Mouse (Mus musculus) heart, embryonic 14.5 days (tissue): ENCODE data around the gene Mki67. TPM values are rescaled to one million over a fixed set of nuclear protein-coding genes. Genes with fewer than 3 reads are reported as not detected.
"Not testable (repeated sequence)": the region's sequence is repeated elsewhere in the genome, so short reads cannot be mapped to it uniquely, and the experiment has no call there.

Source experiments
- ATAC-seq: fragments of 200-750 bp; cut with Nextera tagmentation; 2 replicates; pipeline ENCODE4 v1.8.0; 2017; ENCODE audit warnings: low read depth, moderate TSS enrichment; ENCODE audit not compliant: insufficient number of reproducible peaks, insufficient read depth, low FRiP score
- H3K27ac ChIP-seq, 2 experiments: fragments of 200-500 bp in 1 of 2; fragments of 300-500 bp in 1 of 2; sonication (generic) in 1 of 2; replicated peaks in 1 of 2; 2 replicates each; pipeline ENCODE4 v1.5.1; 2012 to 2014; ENCODE audit warnings: low read depth in 2 of 2, low read length in 2 of 2, control low read depth in 1 of 2, mild to moderate bottlenecking in 1 of 2, mixed read lengths in 1 of 2; ENCODE audit not compliant: control insufficient read depth in 1 of 2, insufficient read depth in 1 of 2
- H3K27me3 ChIP-seq: fragments of 300-500 bp; sonication (generic); 2 replicates; pipeline ENCODE4 v1.6.1; 2014; ENCODE audit warnings: mild to moderate bottlenecking, low read length, control low read depth; ENCODE audit not compliant: control insufficient read depth, insufficient read depth
- H3K36me3 ChIP-seq: fragments of 300-500 bp; sonication (generic); 2 replicates; pipeline ENCODE4 v1.6.1; 2014; ENCODE audit warnings: mild to moderate bottlenecking, control low read depth, low read length, mixed read lengths; ENCODE audit not compliant: control insufficient read depth, insufficient read depth
- H3K4me1 ChIP-seq, 2 experiments: fragments of 200-500 bp in 1 of 2; fragments of 300-500 bp in 1 of 2; sonication (generic) in 1 of 2; 2 replicates each; pipeline ENCODE4 v1.6.1; 2012 to 2014; ENCODE audit warnings: low read length in 2 of 2, control low read depth in 1 of 2, mixed read lengths in 1 of 2; ENCODE audit not compliant: control insufficient read depth in 2 of 2, insufficient read depth in 2 of 2
- H3K4me2 ChIP-seq: fragments of 300-500 bp; sonication (generic); 2 replicates; pipeline ENCODE4 v1.6.1; 2014; ENCODE audit warnings: mild to moderate bottlenecking, low read length
- H3K4me3 ChIP-seq, 2 experiments: fragments of 200-500 bp in 1 of 2; fragments of 300-500 bp in 1 of 2; sonication (generic) in 1 of 2; 2 replicates each; pipeline ENCODE4 v1.5.1; 2012 to 2014; ENCODE audit warnings: low read length in 2 of 2, mild to moderate bottlenecking in 2 of 2, control low read depth in 1 of 2, low read depth in 1 of 2, moderate library complexity in 1 of 2; ENCODE audit not compliant: control insufficient read depth in 1 of 2, insufficient read depth in 1 of 2
- H3K9ac ChIP-seq: fragments of 300-500 bp; sonication (generic); 2 replicates; pipeline ENCODE4 v1.6.1; 2014; ENCODE audit warnings: mild to moderate bottlenecking, low read length
- H3K9me3 ChIP-seq: fragments of 300-500 bp; sonication (generic); 2 replicates; pipeline ENCODE4 v1.6.1; 2016; ENCODE audit warnings: low read length, control low read depth; ENCODE audit not compliant: control insufficient read depth
- WGBS: fragments of 180-500 bp; shearing (Covaris S2); extraction: QIAGEN DNeasy Blood & Tissue Kit; methylation state at CpG from one replicate; pipeline ENCODE4 v1.1.7; 2014; 5-methylcytosine and 5-hydroxymethylcytosine counted together
- polyA plus RNA-seq: library from polyadenylated mRNA; unstranded; fragments of >200 nt; fragmentation: Nextera tagmentation; extraction: Ambion mirVana; gene quantifications from 2 replicates; pipeline ENCODE4 v1.2.1, GENCODE M21; 2014

Mki67 gene
- polyA plus RNA-seq, 1 experiment from 2014 or later, result 32.0 TPM

- not testable (repeated sequence) for H3K9me3 ChIP-seq, H3K4me3 ChIP-seq, ATAC-seq, H3K9ac ChIP-seq, H3K27me3 ChIP-seq, H3K4me2 ChIP-seq
- H3K36me3 ChIP-seq, result peaks cover 99% of the 10 kb centered on the region
- peaks cover 3 to 15% of the 10 kb centered on the region in 2 experiments for H3K4me1 ChIP-seq
- 48% methylated on average over 6 of the region's 6 CpGs for WGBS
- H3K27ac ChIP-seq, result 0 out of 4 replicates have a peak overlapping the region, but pooled peaks of 1 of the 2 experiments have one; percentile 14
Measured at GRCm38 (mm10) chr7:135699351-135699750, 16.8 kb downstream of the Mki67 start.

GRCm38 (mm10) chr7:135698362-135698761 lies 17.8 kb downstream of the Mki67 start:
- Histone ChIP-seq H3K4me1 (peaks cover 3 to 15% of the 10 kb centered on the region in 2 experiments), H3K36me3 (peaks cover 99% of the 10 kb centered on the region), H3K4me3 (no peak overlapping the region), H3K27ac (no peak overlapping the region), H3K27me3 (no peaks in the 10 kb centered on the region), H3K9ac (no peak overlapping the region), H3K4me2 (no peak overlapping the region), H3K9me3 (no peaks in the 10 kb centered on the region)
- 92% methylated on average over 2 of the region's 2 CpGs for WGBS
- no peak for ATAC-seq

GRCm38 (mm10) chr7:135697021-135697740 lies 19.0 kb downstream of the Mki67 start:
- 75% methylated on average over 5 of the region's 5 CpGs for WGBS
- not testable (repeated sequence) for H3K27ac ChIP-seq

GRCm38 (mm10) chr7:135696127-135696526 lies 20.0 kb downstream of the Mki67 start:
- H3K36me3 ChIP-seq, result peaks cover 99% of the 10 kb centered on the region
- no peak overlapping the region for H3K27ac ChIP-seq
- no peaks in the 10 kb centered on the region for H3K27me3 ChIP-seq
- no peak overlapping the region for H3K9ac ChIP-seq
- no peaks in the 10 kb centered on the region for H3K9me3 ChIP-seq
- ATAC-seq, result no peak
- H3K4me2 ChIP-seq, result no peak overlapping the region
- 79% methylated on average over 4 of the region's 4 CpGs for WGBS
- no peak overlapping the region for H3K4me3 ChIP-seq
- peaks cover 3 to 15% of the 10 kb centered on the region in 2 experiments for H3K4me1 ChIP-seq

More at GRCm38 (mm10) chr7:135697021-135697740, 19.0 kb downstream of the Mki67 start:
- peaks cover 99% of the 10 kb centered on the region for H3K36me3 ChIP-seq
- not testable (repeated sequence) for H3K4me2 ChIP-seq, H3K9ac ChIP-seq, H3K9me3 ChIP-seq, H3K27me3 ChIP-seq, H3K4me3 ChIP-seq, ATAC-seq
- H3K4me1 ChIP-seq, result peaks cover 3 to 15% of the 10 kb centered on the region in 2 experiments

- Histone ChIP-seq H3K27ac (no peak overlapping the region), H3K4me1 (peaks cover 3 to 11% of the 10 kb centered on the region in 2 experiments), H3K9ac (no peak overlapping the region), H3K27me3 (no peaks in the 10 kb centered on the region), H3K4me2 (no peak overlapping the region), H3K4me3 (no peak overlapping the region), H3K36me3 (peaks cover 99% of the 10 kb centered on the region), H3K9me3 (no peaks in the 10 kb centered on the region)
- 95% methylated on average over 5 of the region's 5 CpGs for WGBS
- no peak for ATAC-seq
Measured at GRCm38 (mm10) chr7:135694796-135695195, 21.4 kb downstream of the Mki67 start.

- 94% methylated on average over 4 of the region's 4 CpGs for WGBS
- Histone ChIP-seq H3K4me1 (peaks cover 0 to 8% of the 10 kb centered on the region in 2 experiments; a peak in 2 of 4 replicates), H3K27ac (no peak overlapping the region), H3K36me3 (peaks cover 99% of the 10 kb centered on the region), H3K4me2 (no peak overlapping the region), H3K27me3 (no peaks in the 10 kb centered on the region), H3K9ac (no peak overlapping the region), H3K9me3 (no peaks in the 10 kb centered on the region), H3K4me3 (no peak overlapping the region)
- no peak for ATAC-seq
Measured at GRCm38 (mm10) chr7:135694130-135694529, 22.0 kb downstream of the Mki67 start.

GRCm38 (mm10) chr7:135691941-135692340 lies 24.2 kb downstream of the Mki67 start:
- Histone ChIP-seq H3K9ac (no peak overlapping the region), H3K4me1 (no peaks in the 10 kb centered on the region), H3K27ac (no peak overlapping the region), H3K9me3 (no peaks in the 10 kb centered on the region), H3K4me3 (no peak overlapping the region), H3K36me3 (peaks cover 97% of the 10 kb centered on the region), H3K4me2 (no peak overlapping the region), H3K27me3 (no peaks in the 10 kb centered on the region)
- ATAC-seq, result no peak
- 87% methylated on average over 5 of the region's 5 CpGs for WGBS

- no peak overlapping the region for H3K27ac ChIP-seq
- peaks cover 95% of the 10 kb centered on the region for H3K36me3 ChIP-seq
- WGBS, result 94% methylated on average over 7 of the region's 7 CpGs
- no peak overlapping the region for H3K4me3 ChIP-seq
- H3K9ac ChIP-seq, result no peak overlapping the region
- ATAC-seq, result no peak
- H3K27me3 ChIP-seq, result no peaks in the 10 kb centered on the region
- H3K4me1 ChIP-seq, result no peaks in the 10 kb centered on the region
- no peaks in the 10 kb centered on the region for H3K9me3 ChIP-seq
- H3K4me2 ChIP-seq, result no peak overlapping the region
Measured at GRCm38 (mm10) chr7:135689396-135689795, 26.8 kb downstream of the Mki67 start.
